Mouse (Mus musculus): ENCODE results near the gene Kcna7.
"Not testable (repeated sequence)": the region's sequence is repeated elsewhere in the genome, so short reads cannot be mapped to it uniquely, and the experiment has no call there.

The Kcna7 gene

GRCm38 (mm10) chr7:45405091-45406075 is at the start of gene Kcna7:
TSS of gene Kcna7 (plus strand) at chr7:45405653.
- DNase-seq (ENCODE audit: low spot score) = peak; percentile 35

DNA sequence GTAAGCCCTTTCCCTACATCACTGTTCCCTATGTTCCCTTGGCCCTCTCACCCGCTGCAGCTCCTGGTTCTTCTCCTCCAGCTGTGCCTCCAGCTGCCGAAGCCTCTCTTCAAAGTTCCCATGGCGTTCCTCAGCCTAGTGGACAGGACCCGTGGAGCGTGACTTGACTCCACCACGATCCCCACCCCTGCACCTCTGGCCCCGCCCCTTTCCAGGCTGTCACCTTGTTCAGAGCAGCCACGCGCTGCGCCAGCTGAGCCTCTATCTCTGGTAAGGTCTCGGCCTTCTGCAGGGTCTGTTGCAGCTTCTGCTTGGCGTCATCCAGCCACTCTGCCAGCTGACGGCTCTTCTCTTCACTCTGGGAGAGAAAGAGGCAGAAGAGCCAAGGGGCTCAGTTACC is 49.4 kb upstream of the Kcna7 start:
- no peak for DNase-seq (ENCODE audit: low spot score)

GRCm38 (mm10) chr7:45359081-45359480 is 46.4 kb upstream of the Kcna7 start:
- DNase-seq (ENCODE audit: low spot score) = not testable (repeated sequence)

DNA sequence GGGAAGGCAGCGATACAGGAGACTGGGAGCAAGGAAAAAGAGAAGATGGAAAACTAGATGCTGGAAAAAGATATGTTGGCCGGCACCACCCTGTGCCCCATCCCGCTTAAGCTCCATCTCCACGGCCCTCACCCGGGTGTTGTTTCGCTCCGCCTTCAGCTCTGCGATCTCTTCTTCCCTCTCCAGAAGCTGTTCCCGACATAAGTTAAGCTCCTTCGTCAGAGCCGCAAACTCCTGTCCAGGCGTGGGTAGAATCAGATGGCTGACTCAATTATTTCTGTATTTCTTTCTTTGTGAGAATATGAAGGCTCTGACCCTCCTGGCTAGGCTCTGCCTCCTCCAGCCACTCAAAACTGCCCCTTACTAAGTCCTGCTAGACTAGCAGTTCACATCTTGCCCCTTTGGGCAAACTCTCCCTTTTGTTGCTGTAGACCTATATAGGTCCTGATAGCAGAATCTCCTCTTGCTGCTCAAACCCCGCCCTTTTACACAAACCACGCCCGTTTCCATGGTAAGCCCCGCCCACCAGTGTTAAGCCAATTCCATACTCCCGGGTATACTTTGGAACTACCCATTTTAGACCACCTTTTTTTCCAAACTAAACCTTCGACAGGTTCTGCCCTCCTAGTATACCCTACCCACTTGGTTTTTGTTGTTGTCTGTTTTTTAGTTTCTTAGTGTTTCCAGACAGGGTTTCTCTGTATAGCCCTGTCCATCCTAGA is 44.9 kb upstream of the Kcna7 start:
- DNase-seq (ENCODE audit: low spot score) = no peak

- no peak for DNase-seq (ENCODE audit: low spot score)
These were observed 44.1 kb upstream of the Kcna7 start for GRCm38 (mm10) chr7:45361243-45361804.

DNA sequence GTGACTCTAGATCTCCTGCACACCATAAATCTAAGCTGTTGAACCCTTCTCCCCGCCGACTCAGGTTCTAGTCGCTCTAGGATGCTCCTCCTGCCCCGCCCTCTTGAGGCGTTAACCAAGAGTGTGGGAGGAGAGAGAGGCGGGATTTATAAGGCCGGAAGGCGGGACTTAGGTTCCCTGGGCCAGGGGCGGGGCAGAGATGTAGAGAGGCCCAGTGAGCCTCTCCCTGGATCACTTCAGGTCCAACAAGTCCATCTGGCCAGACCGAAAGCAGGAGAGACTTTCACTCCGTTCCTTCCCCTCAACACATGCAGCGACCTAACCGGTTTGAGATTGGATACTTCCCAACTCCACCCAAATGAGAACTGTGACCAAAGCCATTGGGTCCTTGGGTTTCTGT is 42.7 kb upstream of the Kcna7 start:
- peak; percentile 71 for DNase-seq (ENCODE audit: low spot score)

DNA sequence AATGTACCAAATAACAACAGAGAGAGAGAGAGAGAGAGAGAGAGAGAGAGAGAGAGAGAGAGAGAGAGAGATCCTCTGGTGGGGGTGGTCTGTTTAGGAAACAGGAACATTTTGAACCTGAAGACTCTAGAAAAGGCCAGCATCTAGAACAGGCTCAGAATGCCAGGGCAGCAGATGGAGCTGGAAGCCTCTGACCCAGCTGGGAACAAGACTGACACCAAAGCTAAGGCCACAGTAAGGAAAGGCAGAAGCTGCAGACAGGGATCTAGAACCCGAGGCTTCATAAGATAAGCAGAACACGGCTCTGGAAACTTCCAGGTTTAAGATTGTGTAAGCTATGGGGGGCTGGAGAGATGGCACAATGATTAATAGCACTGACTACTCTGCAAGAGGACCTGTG is 41.5 kb upstream of the Kcna7 start:
- no peak for DNase-seq (ENCODE audit: low spot score)

GRCm38 (mm10) chr7:45365742-45366651 is 39.5 kb upstream of the Kcna7 start:
- DNase-seq (ENCODE audit: low spot score) = no peak

GRCm38 (mm10) chr7:45366652-45367019 is 38.8 kb upstream of the Kcna7 start, which contains the start of gene Ppfia3:
TSS of gene Ppfia3 (minus strand) at chr7:45367019.
- DNase-seq (ENCODE audit: low spot score) = no peak

- DNase-seq (ENCODE audit: low spot score) = peak; percentile 89
These were observed 38.2 kb upstream of the Kcna7 start for GRCm38 (mm10) chr7:45367020-45367880.

DNA sequence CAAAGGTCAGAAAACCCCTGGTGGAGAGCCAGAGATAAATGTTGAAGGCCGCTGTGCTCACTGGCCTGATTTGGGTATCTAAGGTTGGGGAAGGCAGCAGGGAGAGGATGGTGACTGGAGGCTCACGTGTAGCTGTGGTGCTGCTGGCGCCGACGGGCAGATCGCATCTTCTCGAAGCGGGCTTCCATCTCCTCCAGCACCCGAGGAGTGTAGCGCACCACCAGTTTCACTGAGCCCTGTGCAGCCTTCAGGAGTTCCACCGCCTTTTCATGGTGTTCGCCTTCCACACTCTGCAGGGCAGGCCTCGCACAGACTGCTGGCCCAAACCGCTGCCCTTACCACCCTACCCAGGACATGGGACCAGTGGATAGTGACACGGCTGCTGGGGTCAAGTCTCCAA is 37.3 kb upstream of the Kcna7 start:
- no peak for DNase-seq (ENCODE audit: low spot score)

GRCm38 (mm10) chr7:45369022-45369745 is 36.3 kb upstream of the Kcna7 start:
- DNase-seq (ENCODE audit: low spot score) = no peak

GRCm38 (mm10) chr7:45369836-45370474 is 35.5 kb upstream of the Kcna7 start:
- no peak for DNase-seq (ENCODE audit: low spot score)

GRCm38 (mm10) chr7:45370475-45371311 is 34.8 kb upstream of the Kcna7 start, which contains the start of gene Lin7b:
TSS of gene Lin7b (minus strand) at chr7:45370583.
- peak; percentile 82 for DNase-seq (ENCODE audit: low spot score)

GRCm38 (mm10) chr7:45372371-45372770 is 33.1 kb upstream of the Kcna7 start:
- no peak for DNase-seq (ENCODE audit: low spot score)

DNA sequence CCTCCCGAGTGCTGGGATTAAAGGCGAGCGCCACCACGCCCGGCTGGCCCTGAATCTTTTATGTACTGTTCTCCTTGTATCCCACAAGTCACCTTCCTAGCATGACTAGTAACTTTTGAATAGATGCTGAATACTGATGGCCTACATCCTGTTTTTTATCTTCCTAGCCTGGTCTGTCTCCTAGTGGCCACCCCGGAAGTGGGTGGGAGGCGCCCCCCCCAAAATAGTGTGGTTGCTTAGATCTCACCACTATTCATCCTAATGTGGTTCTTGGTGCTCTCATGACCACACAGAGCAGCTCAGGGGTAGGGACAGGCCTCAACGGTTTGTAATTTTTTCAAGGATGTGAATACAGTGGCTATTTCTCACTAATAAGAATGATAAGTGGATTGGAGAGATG is 30.8 kb upstream of the Kcna7 start:
- no peak for DNase-seq (ENCODE audit: low spot score)

DNA sequence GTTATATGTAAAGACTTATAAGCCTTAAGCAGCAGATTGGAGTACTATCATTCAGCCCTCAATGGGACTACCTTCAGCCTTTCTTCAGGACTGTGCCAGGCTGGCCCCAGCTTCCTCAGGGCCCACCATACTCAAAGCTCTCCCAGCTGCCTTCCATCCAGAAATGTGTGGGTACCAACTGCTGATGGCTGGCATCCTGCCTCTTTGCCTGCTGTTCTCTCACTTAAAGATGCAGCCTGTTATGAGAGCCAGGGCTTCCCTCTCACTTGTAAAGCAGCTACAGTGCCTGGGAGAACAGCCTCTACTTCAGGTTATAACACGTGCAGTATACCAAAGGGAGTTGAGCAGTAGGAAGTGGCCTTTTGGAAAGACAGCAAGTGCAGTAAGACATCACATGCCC is 29.4 kb upstream of the Kcna7 start:
- no peak for DNase-seq (ENCODE audit: low spot score)

- no peak for DNase-seq (ENCODE audit: low spot score)
These were observed 19.4 kb upstream of the Kcna7 start for GRCm38 (mm10) chr7:45386077-45386476.
